Mouse (Mus musculus): Measurements from ENCODE around the gene Marveld2. TPM values are rescaled to one million over a fixed set of nuclear protein-coding genes. Genes with fewer than 3 reads are reported as not detected.

Gene Marveld2
- 14.0 and 15.3 TPM in 2 replicates for polyA plus RNA-seq (2015; fragmentation: Nextera tagmentation; extraction: Ambion mirVana)

DNA sequence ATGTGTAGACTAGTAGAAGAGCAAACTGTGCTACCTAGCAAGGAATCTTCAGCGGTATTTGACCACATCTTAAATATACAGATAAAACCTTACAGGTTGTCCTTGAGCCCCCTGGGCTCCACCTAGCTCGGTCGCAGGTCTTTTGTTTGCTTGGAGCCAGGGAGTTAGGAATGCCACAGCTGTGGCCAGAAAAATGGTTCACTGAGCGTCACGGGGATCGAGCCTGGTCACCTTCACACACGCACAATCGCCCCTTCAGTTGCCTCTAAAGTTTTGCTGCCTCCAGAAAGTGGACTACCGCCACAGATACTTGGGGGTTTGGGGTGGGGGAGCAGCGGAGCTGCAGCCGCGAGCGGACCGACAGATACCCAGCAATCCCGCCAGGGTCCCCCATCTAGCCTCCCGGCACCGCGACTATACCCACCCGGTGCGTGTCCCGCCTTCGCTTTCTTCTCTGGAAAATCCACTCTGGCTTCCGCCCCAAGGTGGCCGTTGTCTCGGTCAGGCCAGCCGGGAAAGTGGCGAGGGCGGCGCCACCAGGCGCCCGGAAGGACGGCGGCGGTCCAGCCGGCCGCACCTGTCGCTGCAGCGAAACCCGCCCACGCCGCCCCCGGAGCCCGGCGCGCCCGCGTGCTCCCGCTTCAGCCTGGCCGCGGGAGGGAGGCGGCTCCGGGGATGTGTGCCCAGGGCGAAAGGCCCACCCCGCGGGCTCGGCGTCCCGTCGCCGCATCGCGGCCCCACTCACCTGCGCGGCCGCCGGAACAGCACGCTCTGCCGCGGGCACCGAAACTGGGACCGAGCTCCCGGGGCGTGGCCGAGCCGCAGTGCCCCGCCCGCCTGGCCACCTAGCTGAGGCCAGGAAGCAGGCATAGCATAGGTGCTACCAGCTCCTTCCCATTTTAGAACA is at the start of gene Marveld2:
Gene Marveld2, minus strand, starts transcription at position 791 of the 907 bp plus-strand sequence.
- 3% methylated on average over 68 of the region's 77 CpGs for WGBS
- Histone ChIP-seq H3K4me3 (replicated peaks) (peak within 1 kb of the TSS; percentile 74), H3K27me3 (peaks cover 3% of the 10 kb centered on the region), H3K27ac (peak within 1 kb of the TSS; percentile 82), H3K36me3 (peaks cover 43% of the 10 kb centered on the region), H3K9me3 (replicated peaks) (0 out of 2 replicates have a peak, but pooled peaks cover 4% of the 10 kb centered on the region), H3K4me1 (peaks cover 8% of the 10 kb centered on the region), H3K9ac (peak within 1 kb of the TSS; percentile 58), H3K4me2 (peak within 1 kb of the TSS; percentile 86)
- ATAC-seq (replicated peaks; ENCODE audit: low FRiP score): peak; percentile 89

- WGBS: 36% methylated on average over 4 of the region's 4 CpGs
- Histone ChIP-seq H3K27me3 (no peaks in the 10 kb centered on the region), H3K9me3 (replicated peaks) (no peaks in the 10 kb centered on the region), H3K27ac (no peak overlapping the region), H3K9ac (no peak overlapping the region), H3K36me3 (peaks cover 38% of the 10 kb centered on the region), H3K4me1 (no peaks in the 10 kb centered on the region), H3K4me2 (no peak overlapping the region), H3K4me3 (replicated peaks) (no peak overlapping the region)
- 0 out of 2 replicates have a peak, but pooled peaks have one; percentile 36 for ATAC-seq (replicated peaks; ENCODE audit: low FRiP score)
These were observed 43.2 kb upstream of the Marveld2 start for GRCm38 (mm10) chr13:100659864-100660456.

DNA sequence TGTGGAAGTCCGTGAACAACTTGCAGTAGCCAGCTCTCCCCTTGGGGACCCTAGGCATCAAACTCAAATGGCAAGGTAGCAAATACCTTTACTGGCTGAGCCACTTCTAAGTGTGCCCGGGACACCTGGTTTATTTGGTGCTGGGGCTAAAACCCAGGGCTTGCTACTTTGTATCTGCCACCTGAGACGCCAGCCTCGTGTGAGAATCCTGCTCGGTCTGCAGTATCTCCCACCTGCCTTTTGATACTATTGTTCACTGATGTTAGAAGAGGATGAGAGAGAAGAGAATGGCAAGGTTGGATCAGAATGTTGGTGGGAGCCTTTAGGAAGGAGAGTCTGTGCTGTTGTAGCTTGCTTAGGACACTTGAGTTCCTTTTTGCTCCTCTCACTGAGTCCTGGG is 41.3 kb upstream of the Marveld2 start:
- no peak for ATAC-seq (replicated peaks; ENCODE audit: low FRiP score)
- WGBS: 95% methylated on average over 5 of the region's 5 CpGs
- no peaks in the 10 kb centered on the region for H3K9me3 ChIP-seq (replicated peaks)
- no peak overlapping the region for H3K27ac ChIP-seq
- H3K4me3 ChIP-seq (replicated peaks): no peak overlapping the region
- no peak overlapping the region for H3K4me2 ChIP-seq
- H3K27me3 ChIP-seq: no peaks in the 10 kb centered on the region
- no peak overlapping the region for H3K9ac ChIP-seq
- H3K36me3 ChIP-seq: peaks cover 30% of the 10 kb centered on the region
- H3K4me1 ChIP-seq: no peaks in the 10 kb centered on the region

DNA sequence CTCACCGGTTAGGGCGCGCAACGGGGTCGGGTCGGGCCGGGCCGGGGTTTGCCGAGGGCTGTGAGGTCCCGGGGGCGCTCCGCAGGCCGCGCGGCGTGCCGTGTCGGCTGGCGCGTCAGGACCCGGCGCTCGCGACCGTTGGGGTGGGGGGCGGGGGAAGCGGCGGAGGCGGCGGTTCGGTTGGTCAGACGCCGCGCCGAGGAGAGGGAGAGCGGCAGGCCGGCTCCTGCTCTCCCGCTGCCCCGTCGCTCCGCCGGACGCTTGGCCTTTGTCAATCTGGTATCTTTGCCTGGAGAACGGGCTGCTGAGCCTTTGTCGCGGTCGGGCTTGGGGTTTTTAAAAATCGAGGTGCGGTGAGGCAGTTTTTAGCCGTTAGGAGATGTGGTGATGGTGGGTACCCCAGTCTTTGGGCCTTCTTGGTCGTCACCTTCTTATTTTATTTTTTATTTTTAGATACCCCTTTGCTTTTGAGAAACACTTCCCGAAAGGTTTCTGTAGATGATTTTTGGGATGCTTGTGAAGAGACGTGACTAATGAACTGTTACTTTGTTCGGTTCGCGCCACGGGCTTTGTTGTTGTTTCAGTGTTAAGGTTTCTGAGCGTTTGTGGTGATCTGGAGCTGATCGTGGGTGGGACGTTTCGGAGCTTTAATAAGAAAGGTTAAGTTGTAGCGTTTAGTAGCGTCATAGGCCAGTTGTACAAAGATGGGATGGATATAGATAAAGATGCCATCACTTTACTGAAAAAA is 34.8 kb upstream of the Marveld2 start, which contains the start of gene Taf9:
Gene Taf9, plus strand, starts transcription at position 141 of the 748 bp plus-strand sequence.
- no peaks in the 10 kb centered on the region for H3K9me3 ChIP-seq (replicated peaks)
- H3K4me1 ChIP-seq: peaks cover 11% of the 10 kb centered on the region
- H3K27me3 ChIP-seq: no peaks in the 10 kb centered on the region
- H3K4me3 ChIP-seq (replicated peaks): peak within 1 kb of the TSS; percentile 98
- H3K27ac ChIP-seq: peak within 1 kb of the TSS; percentile 96
- peaks cover 30% of the 10 kb centered on the region for H3K36me3 ChIP-seq
- 1% methylated on average over 63 of the region's 63 CpGs for WGBS
- H3K4me2 ChIP-seq: peak within 1 kb of the TSS; percentile 81
- peak within 1 kb of the TSS; percentile 88 for H3K9ac ChIP-seq
- ATAC-seq (replicated peaks; ENCODE audit: low FRiP score): peak; percentile 74; the same call in 1 of the 2 replicates

DNA sequence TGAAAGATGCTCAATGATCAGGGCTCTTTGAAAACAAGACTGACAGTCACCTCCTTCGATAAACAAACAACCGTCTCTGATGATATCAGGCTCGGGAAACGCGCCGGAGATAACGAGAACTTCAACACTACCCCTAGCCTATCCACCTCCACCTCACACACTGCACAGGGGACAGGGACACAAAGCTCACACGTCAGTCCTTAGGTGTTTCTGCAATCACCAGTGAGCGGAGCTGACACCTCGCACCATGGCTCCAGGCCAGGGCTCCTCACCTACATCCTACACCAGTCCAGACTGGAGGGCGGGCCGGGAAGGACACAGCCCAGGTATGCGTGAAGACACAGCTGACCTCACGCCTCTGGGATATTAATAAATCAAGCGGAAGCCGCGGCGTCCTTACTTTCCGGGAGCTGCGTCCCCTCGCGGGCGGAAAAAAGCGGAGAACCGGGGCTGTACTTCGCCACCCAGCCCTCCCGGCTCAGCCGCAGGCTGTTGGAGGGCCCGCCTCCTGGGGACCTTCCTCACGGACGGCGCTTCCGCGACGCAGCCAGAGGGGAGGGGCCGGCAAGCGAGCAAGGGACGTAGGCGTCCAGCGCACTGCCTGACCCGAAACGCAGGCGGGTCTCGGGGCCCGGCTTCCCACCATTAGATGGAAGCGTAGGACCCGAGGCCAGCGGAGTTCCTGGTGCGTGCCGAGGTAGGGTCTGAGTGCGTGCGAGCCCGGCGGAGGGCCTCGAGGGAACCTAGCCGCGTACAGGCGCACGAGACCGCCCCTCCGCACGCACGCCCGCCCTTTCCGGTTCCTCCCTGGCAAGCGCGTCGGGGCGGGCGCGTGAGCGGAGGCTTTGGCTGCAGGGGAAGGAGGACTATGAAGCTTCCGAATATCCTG is 34.0 kb upstream of the Marveld2 start, which contains the start of the genes Ak6 and Rad17:
Gene Ak6, plus strand, starts transcription at position 430 of the 889 bp plus-strand sequence.
Gene Rad17, minus strand, starts transcription at position 502 of the 889 bp plus-strand sequence.
- Histone ChIP-seq H3K9ac (peak within 1 kb of the TSS; percentile 88), H3K4me2 (peak within 1 kb of the TSS; percentile 81), H3K27me3 (no peaks in the 10 kb centered on the region), H3K36me3 (peaks cover 32% of the 10 kb centered on the region), H3K4me1 (peaks cover 11% of the 10 kb centered on the region), H3K9me3 (replicated peaks) (no peaks in the 10 kb centered on the region), H3K27ac (peak within 1 kb of the TSS; percentile 96), H3K4me3 (replicated peaks) (peak within 1 kb of the TSS; percentile 98)
- under 1% methylated on average over 61 of the region's 73 CpGs for WGBS
- peak; percentile 98 for ATAC-seq (replicated peaks; ENCODE audit: low FRiP score)

DNA sequence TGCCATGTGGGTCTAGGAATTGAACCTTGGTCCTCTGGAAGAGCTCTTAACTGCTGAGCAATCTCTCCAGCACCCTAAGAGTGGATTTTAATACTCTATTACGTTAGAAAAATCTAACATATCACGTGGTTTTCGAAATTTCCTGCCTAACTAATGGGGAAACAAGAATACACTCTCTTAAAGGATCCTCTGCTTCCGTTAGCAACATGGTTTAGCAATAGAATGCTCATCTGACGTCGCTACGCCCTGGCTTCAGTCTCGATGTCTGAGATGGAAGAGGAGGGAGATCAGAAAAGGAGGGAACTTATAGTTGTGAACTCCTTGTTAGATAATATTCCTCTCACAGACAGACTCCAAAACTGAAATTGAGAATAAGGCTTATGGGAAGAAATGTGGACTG is 31.5 kb upstream of the Marveld2 start:
- 95% methylated on average over 8 of the region's 8 CpGs for WGBS
- ATAC-seq (replicated peaks; ENCODE audit: low FRiP score): no peak
- no peak overlapping the region for H3K9ac ChIP-seq
- peaks cover 47% of the 10 kb centered on the region for H3K36me3 ChIP-seq
- no peaks in the 10 kb centered on the region for H3K27me3 ChIP-seq
- H3K4me1 ChIP-seq: peaks cover 11% of the 10 kb centered on the region
- no peaks in the 10 kb centered on the region for H3K9me3 ChIP-seq (replicated peaks)
- no peak overlapping the region for H3K27ac ChIP-seq
- H3K4me2 ChIP-seq: no peak overlapping the region
- no peak overlapping the region for H3K4me3 ChIP-seq (replicated peaks)

- no peak overlapping the region for H3K4me2 ChIP-seq
- H3K9me3 ChIP-seq (replicated peaks): no peaks in the 10 kb centered on the region
- H3K4me1 ChIP-seq: no peaks in the 10 kb centered on the region
- H3K4me3 ChIP-seq (replicated peaks): no peak overlapping the region
- 89% methylated on average over 4 of the region's 4 CpGs for WGBS
- no peak overlapping the region for H3K9ac ChIP-seq
- ATAC-seq (replicated peaks; ENCODE audit: low FRiP score): no peak
- H3K36me3 ChIP-seq: peaks cover 89% of the 10 kb centered on the region
- H3K27me3 ChIP-seq: no peaks in the 10 kb centered on the region
- no peak overlapping the region for H3K27ac ChIP-seq
These were observed 25.9 kb upstream of the Marveld2 start for GRCm38 (mm10) chr13:100642471-100643209.

- H3K4me3 ChIP-seq (replicated peaks): no peak overlapping the region
- H3K36me3 ChIP-seq: peaks cover 81% of the 10 kb centered on the region
- 91% methylated on average over 3 of the region's 3 CpGs for WGBS
These were observed 17.4 kb upstream of the Marveld2 start for GRCm38 (mm10) chr13:100634106-100634691.

GRCm38 (mm10) chr13:100622241-100622640 is 5.5 kb upstream of the Marveld2 start:
- Histone ChIP-seq H3K4me3 (replicated peaks) (no peak overlapping the region), H3K4me2 (no peak overlapping the region), H3K9ac (no peak overlapping the region), H3K9me3 (replicated peaks) (no peaks in the 10 kb centered on the region), H3K36me3 (peaks cover 80% of the 10 kb centered on the region), H3K27ac (no peak overlapping the region), H3K4me1 (no peaks in the 10 kb centered on the region), H3K27me3 (no peaks in the 10 kb centered on the region)
- WGBS: 88% methylated on average over 4 of the region's 4 CpGs
- no peak for ATAC-seq (replicated peaks; ENCODE audit: low FRiP score)

More at GRCm38 (mm10) chr13:100634106-100634691, 17.4 kb upstream of the Marveld2 start:
- Histone ChIP-seq H3K27ac (no peak overlapping the region), H3K4me1 (no peaks in the 10 kb centered on the region), H3K9ac (no peak overlapping the region), H3K9me3 (replicated peaks) (no peaks in the 10 kb centered on the region), H3K27me3 (no peaks in the 10 kb centered on the region), H3K4me2 (no peak overlapping the region)
- ATAC-seq (replicated peaks; ENCODE audit: low FRiP score): no peak

DNA sequence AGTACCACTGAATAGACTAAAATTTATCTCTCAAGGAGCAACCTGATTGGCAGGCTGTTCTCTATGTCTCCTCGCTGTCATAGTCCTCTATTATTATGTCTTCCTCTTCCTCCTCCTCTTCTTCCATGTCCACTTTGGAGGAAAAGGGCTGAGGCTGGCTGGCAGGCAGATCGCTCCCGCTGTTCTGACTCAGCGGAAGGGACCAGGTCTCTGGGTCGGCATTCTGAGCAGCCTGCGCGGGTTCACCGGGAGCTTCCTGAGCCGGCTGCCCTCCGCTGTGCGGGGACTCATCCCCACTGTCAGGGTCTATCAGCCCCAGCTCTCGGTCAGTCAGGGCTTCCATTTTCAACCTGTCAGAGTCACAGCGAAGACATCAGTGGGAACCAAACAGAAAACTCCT is 812 bp upstream of the Marveld2 start:
- WGBS: 86% methylated on average over 13 of the region's 13 CpGs
- Histone ChIP-seq H3K4me2 (no peak overlapping the region), H3K4me1 (peaks cover 8% of the 10 kb centered on the region), H3K27ac (no peak overlapping the region), H3K27me3 (peaks cover 3% of the 10 kb centered on the region), H3K4me3 (replicated peaks) (no peak overlapping the region), H3K9ac (no peak overlapping the region), H3K9me3 (replicated peaks) (0 out of 2 replicates have a peak, but pooled peaks cover 4% of the 10 kb centered on the region), H3K36me3 (peaks cover 45% of the 10 kb centered on the region)
- ATAC-seq (replicated peaks; ENCODE audit: low FRiP score): no peak

All from kidney, embryonic 15.5 days (tissue).